Mouse (Mus musculus): ENCODE results near the gene Camk1.

DNA sequence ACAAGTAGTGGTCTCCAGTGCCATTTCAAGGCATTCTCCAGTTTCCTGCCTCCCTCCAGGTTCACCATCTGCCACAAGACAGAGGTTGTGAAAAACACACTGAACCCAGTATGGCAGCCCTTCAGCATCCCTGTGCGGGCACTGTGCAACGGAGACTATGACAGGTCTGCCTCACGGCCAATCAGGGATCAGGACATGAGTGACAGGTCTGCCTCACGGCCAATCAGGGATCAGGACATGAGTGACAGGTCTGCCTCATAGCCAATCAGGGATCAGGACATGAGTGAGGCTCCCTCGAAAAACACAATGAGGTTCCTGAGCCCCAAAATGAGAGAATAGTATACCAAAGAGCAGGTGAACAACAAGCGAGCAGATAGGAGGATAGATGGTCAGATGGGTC, 53.4 kb downstream of the Camk1 start:
- TF ChIP-seq CTCF (IDR thresholded peaks at IDR 0.05; ENCODE audit: borderline replicate concordance, extremely low read depth, insufficient read depth, insufficient read length) (no peak), POLR2A (IDR thresholded peaks at IDR 0.05; ENCODE audit: borderline replicate concordance, extremely low read depth, insufficient read depth, insufficient read length, poor library complexity, severe bottlenecking) (no peak)
